8 mouse cellular contexts compared by ENCODE assay signal in the genomic region with DNA sequence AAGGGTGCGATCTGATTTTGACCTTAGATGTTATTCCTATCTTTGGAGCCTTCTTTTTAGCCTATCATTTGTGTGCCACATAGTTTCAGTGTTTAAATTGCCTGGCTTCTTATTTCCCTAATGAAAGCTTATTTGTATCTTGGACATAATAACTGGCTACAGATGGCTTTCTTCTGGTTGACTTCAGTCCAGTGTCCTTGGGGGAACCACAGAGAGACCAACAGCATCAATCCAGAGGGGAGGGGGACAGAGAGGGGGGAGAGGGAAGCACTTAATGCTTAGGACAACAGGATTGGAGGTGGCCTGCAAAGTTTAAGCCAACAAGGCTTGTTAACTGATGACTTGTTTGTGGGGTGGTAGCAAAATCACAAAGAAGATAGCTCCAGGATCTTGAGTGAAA.
"Had no signal": no experiment of that assay in that cellular context is flagged by ENCODE, and none has a peak within 500 bp of the region (broad histone marks: within the 10 kb centered on the region; RNA-seq: fewer than 3 reads in every experiment).

No protein-coding gene starts in this region.

- DNase-seq: liver, postnatal 0 days; lung, adult 2 months; lung, postnatal 14 days; lung, postnatal 36 days; right cerebral cortex, postnatal 14 days; thymus, adult 2 months; thymus, postnatal 25 days; thymus, postnatal 4 days had no signal
